Mouse (Mus musculus): ENCODE measurements at regions not wholly inside any gene's neighbourhood (a gene's known extent, or its start where the extent isn't known, plus 50 kb on each side); places are given as distances from the start of the nearest gene placed in this dataset.

- ATAC-seq (no peak), DNase-seq (ENCODE audit: low read depth, low spot score) (no peak)
- no peak for TF ChIP-seq CTCF (IDR thresholded peaks at IDR 0.05)
- POLR2A ChIA-PET = no interaction called here
- in situ Hi-C loops (cut with MboI; ENCODE audit: low pct_unique_long_range_greater_than_20kb) = no loop called here
- CTCF ChIA-PET = no interaction called here
- H3K27me3 ChIP-seq = peaks cover 5% of the 10 kb centered on the region
Observed at GRCm38 (mm10) chr6:127207308-127207707, 55.3 kb upstream of the Ccnd2 start.

- no peak for ATAC-seq
- TF ChIP-seq CTCF (IDR thresholded peaks at IDR 0.05) = no peak
- POLR2A ChIA-PET = no interaction called here
Observed at GRCm38 (mm10) chr6:127213355-127213754, 61.4 kb upstream of the Ccnd2 start.

GRCm38 (mm10) chr6:127215915-127216314 is 63.9 kb upstream of the Ccnd2 start:
- ATAC-seq = no peak
- CTCF ChIA-PET = interaction anchor here (1.3 to 1.4 kb wide), 2 partner anchors 14 to 17 kb away, joined by 3 read pairs; no protein-coding TSS in a partner anchor
- POLR2A ChIA-PET = no interaction called here
- in situ Hi-C loops (cut with MboI; ENCODE audit: low pct_unique_long_range_greater_than_20kb) = no loop called here
- no peak for DNase-seq (ENCODE audit: low read depth, low spot score)
- no peak for TF ChIP-seq CTCF (IDR thresholded peaks at IDR 0.05)
- peaks cover 38% of the 10 kb centered on the region for H3K27me3 ChIP-seq

More at GRCm38 (mm10) chr6:127213355-127213754, 61.4 kb upstream of the Ccnd2 start:
- peaks cover 31% of the 10 kb centered on the region for H3K27me3 ChIP-seq
- no peak for DNase-seq (ENCODE audit: low read depth, low spot score)
- in situ Hi-C loops (cut with MboI; ENCODE audit: low pct_unique_long_range_greater_than_20kb) = no loop called here
- CTCF ChIA-PET = interaction anchor here (1.1 kb wide), 1 partner anchor 31 kb away, joined by 3 read pairs; no protein-coding TSS in a partner anchor

GRCm38 (mm10) chr6:127218634-127219445 is 66.8 kb upstream of the Ccnd2 start:
- no peak for TF ChIP-seq CTCF (IDR thresholded peaks at IDR 0.05)
- in situ Hi-C loops (cut with MboI; ENCODE audit: low pct_unique_long_range_greater_than_20kb) = no loop called here
- CTCF ChIA-PET = no interaction called here
- H3K27me3 ChIP-seq = peaks cover 29% of the 10 kb centered on the region
- DNase-seq (ENCODE audit: low read depth, low spot score) (no peak), ATAC-seq (no peak)
- POLR2A ChIA-PET = no interaction called here

- ATAC-seq = no peak
- in situ Hi-C loops (cut with MboI; ENCODE audit: low pct_unique_long_range_greater_than_20kb) = no loop called here
- H3K27me3 ChIP-seq = peaks cover 25% of the 10 kb centered on the region
- POLR2A ChIA-PET = no interaction called here
- CTCF ChIA-PET = no interaction called here
- TF ChIP-seq CTCF (IDR thresholded peaks at IDR 0.05) = no peak
- no peak for DNase-seq (ENCODE audit: low read depth, low spot score)
Observed at GRCm38 (mm10) chr6:127219446-127219802, 67.4 kb upstream of the Ccnd2 start.

GRCm38 (mm10) chr6:127226242-127226983 is 74.4 kb upstream of the Ccnd2 start:
- DNase-seq (ENCODE audit: low read depth, low spot score) (no peak), ATAC-seq (no peak)
- in situ Hi-C loops (cut with MboI; ENCODE audit: low pct_unique_long_range_greater_than_20kb) = no loop called here
- CTCF ChIA-PET = no interaction called here
- H3K27me3 ChIP-seq = peaks cover 25% of the 10 kb centered on the region
- TF ChIP-seq CTCF (IDR thresholded peaks at IDR 0.05) = no peak
- POLR2A ChIA-PET = interaction anchor here (0.6 kb wide), 2 partner anchors 25 to 88 kb away, joined by 3 to 5 read pairs; no protein-coding TSS in a partner anchor

DNA sequence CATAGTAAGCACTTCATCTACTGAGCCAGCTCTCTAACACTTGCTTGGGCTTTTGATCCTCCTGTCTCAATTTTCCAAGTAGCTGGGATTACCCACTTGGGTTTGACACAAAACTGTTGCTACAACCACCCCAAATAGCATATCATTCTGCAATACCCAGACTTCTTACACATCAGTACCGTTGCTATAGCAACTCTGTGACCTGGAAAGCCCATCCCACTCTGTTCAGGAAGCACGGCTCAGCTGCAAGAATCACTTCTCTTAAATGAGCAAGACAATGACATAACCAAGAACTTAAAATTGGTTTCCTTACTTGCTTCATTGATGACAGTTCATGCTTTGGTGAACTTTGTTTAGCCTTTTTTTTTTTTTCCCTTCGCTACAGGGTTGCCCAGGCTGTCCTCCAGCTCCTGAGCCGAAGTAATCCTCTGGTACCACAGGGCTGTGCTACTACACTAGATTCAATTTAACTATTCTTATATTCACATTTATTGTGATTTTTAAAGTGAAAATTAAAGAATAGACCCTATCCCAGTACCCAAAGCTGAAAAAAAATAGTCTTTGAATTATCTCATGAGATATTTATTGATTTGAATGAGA is 84.6 kb upstream of the Ccnd2 start:
- in situ Hi-C loops (cut with MboI; ENCODE audit: low pct_unique_long_range_greater_than_20kb) = no loop called here
- no peak for DNase-seq (ENCODE audit: low read depth, low spot score)
- ChIA-PET POLR2A (interaction anchor here (1.1 kb wide), 1 partner anchor 203 kb away, joined by 3 read pairs; no protein-coding TSS in a partner anchor), CTCF (interaction anchor here (1.7 kb wide), 1 partner anchor 46 kb away, joined by 4 read pairs; no protein-coding TSS in a partner anchor)
- TF ChIP-seq CTCF (IDR thresholded peaks at IDR 0.05) = no peak
- H3K27me3 ChIP-seq = no peaks in the 10 kb centered on the region
- ATAC-seq = no peak

DNA sequence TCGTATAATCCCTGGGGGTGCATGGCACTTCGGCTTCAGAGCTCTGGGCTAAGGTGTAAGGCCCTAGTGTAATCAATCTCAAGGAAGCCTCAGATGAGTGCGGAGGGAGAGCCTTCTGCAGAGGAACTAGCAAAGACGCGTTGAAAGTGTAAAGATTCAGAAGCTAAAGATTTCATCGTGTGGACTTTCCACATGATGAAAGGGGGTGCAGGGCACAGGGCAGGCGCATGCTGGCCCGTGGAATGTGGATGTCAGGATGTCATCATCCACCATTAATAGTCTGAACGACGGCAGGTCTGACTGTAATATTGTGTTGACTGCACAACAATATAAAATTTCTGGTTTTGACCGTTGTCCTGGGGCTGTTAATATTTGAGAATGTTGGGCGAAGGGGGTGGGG is 85.2 kb upstream of the Ccnd2 start:
- in situ Hi-C loops (cut with MboI; ENCODE audit: low pct_unique_long_range_greater_than_20kb) = no loop called here
- CTCF ChIA-PET = interaction anchor here (1.7 kb wide), 1 partner anchor 45 kb away, joined by 4 read pairs; no protein-coding TSS in a partner anchor
- ATAC-seq (no peak), DNase-seq (ENCODE audit: low read depth, low spot score) (no peak)
- POLR2A ChIA-PET = no interaction called here
- TF ChIP-seq CTCF (IDR thresholded peaks at IDR 0.05) = no peak
- H3K27me3 ChIP-seq = no peaks in the 10 kb centered on the region

DNA sequence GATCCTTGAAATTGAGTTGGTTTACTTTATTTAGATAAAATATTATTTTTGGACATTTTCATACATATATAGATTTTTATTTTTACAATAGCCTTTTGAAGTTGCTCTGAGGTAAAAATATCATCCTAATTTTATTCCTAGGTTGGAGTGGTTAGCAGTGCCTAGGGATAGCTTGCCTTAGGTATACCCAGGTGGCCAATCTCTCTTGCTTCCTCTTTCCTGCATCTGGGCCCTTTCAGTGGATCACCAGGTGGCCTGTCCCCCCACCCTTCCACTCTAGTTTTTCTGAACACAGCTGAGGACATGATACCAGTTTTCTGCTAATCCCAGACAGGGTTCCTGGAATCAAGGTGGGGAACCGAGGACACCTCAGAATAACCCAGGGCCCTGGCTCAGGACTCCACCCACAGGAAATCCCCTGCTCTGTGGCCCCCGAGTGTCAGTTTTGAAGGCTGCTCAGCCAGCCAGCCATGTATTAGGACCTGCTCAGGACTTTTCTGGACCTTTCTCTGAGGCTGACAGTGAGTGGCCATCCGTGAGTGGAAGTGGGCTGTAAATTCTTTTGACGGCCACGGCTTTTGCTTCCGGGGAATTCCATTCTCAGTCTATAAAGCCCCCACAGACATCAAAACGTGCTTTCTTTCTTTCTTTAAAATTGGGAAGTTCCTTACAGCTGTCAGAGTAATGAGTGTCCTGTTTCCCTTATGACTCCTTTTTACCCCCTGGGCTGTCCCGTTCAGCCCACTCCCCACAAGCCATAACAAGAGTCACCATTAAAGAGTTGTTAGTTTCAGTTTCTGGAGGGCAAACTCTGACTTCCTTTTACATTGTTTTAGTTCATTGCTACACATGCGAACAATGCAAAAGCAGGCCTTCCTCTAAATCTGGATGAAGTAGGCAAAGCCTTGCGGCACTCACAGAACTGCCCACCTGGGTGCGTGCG is 87.8 kb upstream of the Ccnd2 start:
- CTCF ChIA-PET = no interaction called here
- no peak for TF ChIP-seq CTCF (IDR thresholded peaks at IDR 0.05)
- in situ Hi-C loops (cut with MboI; ENCODE audit: low pct_unique_long_range_greater_than_20kb) = no loop called here
- H3K27me3 ChIP-seq = no peaks in the 10 kb centered on the region
- no peak for DNase-seq (ENCODE audit: low read depth, low spot score)
- POLR2A ChIA-PET = no interaction called here
- no peak for ATAC-seq
